Mouse (Mus musculus) forebrain, postnatal 0 days (tissue): Measurements from ENCODE around the gene Rsph1. TPM values are rescaled to one million over a fixed set of nuclear protein-coding genes. Genes with fewer than 3 reads are reported as not detected.

Source experiments
- ATAC-seq: fragments of 200-750 bp; cut with Nextera tagmentation; 2 replicates; pipeline ENCODE4 v1.8.0; 2017; ENCODE audit warnings: mild to moderate bottlenecking, moderate library complexity
- DNase-seq: peaks from one replicate; pipeline ENCODE4 v3.0.0-alpha.2; 2015
- H3K27ac ChIP-seq: fragments of 300-500 bp; sonication (generic); 2 replicates; pipeline ENCODE4 v1.5.1; 2014; ENCODE audit warnings: low read depth, mild to moderate bottlenecking, antibody characterized with exemption, low read length, moderate library complexity, mixed read lengths
- H3K27me3 ChIP-seq: fragments of 300-500 bp; sonication (generic); 2 replicates; pipeline ENCODE4 v1.6.1; 2014; ENCODE audit warnings: mild to moderate bottlenecking, low read length, mixed read lengths; ENCODE audit not compliant: insufficient read depth
- H3K36me3 ChIP-seq: fragments of 300-500 bp; sonication (generic); 2 replicates; pipeline ENCODE4 v1.6.1; 2014; ENCODE audit warnings: mild to moderate bottlenecking, moderate library complexity; ENCODE audit not compliant: insufficient read depth
- H3K4me1 ChIP-seq: fragments of 300-500 bp; sonication (generic); 2 replicates; pipeline ENCODE4 v1.6.1; 2014; ENCODE audit warnings: antibody characterized with exemption; ENCODE audit not compliant: insufficient read depth
- H3K4me2 ChIP-seq: fragments of 300-500 bp; sonication (generic); 2 replicates; pipeline ENCODE4 v1.6.1; 2014; ENCODE audit warnings: low read depth, mild to moderate bottlenecking, moderate library complexity
- H3K4me3 ChIP-seq: fragments of 300-500 bp; sonication (generic); 2 replicates; pipeline ENCODE4 v1.5.1; 2014; ENCODE audit warnings: low read depth, low read length, mixed read lengths
- H3K9ac ChIP-seq: fragments of 300-500 bp; sonication (generic); 2 replicates; pipeline ENCODE4 v1.6.1; 2014; ENCODE audit warnings: mild to moderate bottlenecking
- H3K9me3 ChIP-seq: fragments of 300-500 bp; sonication (generic); 2 replicates; pipeline ENCODE4 v1.6.1; 2016; ENCODE audit warnings: low read length
- CTCF ChIP-seq: sonication (generic); IDR thresholded peaks from 2 replicates; pipeline ENCODE4 v1.5.1; 2016; ENCODE audit warnings: antibody characterized with exemption, control low read depth, low read depth
- WGBS: fragments of 180-500 bp; shearing (Covaris S2); extraction: QIAGEN DNeasy Blood & Tissue Kit; methylation state at CpG from one replicate; pipeline ENCODE4 v1.1.7; 2014; 5-methylcytosine and 5-hydroxymethylcytosine counted together
- polyA plus RNA-seq: library from polyadenylated mRNA; unstranded; fragments of >200 nt; fragmentation: Nextera tagmentation; extraction: Ambion mirVana; gene quantifications from 2 replicates; pipeline ENCODE4 v1.2.1, GENCODE M21; 2015
- total RNA-seq: library from RNA; depleted of rRNA; stranded (reverse); fragments of >200 nt; gene quantifications from 2 replicates; pipeline ENCODE4 v1.2.3, GENCODE M21; 2014

Gene Rsph1
- total and polyA plus RNA-seq, 2 experiments from 2014 or later, result 6.0 to 11.3 TPM

DNA sequence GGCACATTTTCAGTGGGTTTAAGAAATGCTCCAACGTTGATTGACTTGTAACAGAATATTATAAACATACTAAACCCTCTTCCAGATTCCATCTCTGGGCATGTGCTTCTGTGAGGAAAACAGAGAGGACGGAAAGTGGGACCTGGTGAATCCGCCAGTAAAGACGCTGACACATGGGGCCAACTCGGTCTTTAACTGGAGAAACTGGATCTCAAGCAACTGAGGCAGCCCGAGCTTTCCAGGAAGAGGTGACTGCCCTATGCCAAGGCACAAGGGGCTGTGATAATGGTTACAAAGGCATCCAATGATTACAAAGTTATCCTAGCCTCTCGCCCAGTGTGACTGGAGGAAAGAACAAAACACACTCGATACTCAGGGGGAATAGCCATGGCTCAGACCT is 36.0 kb downstream of the Rsph1 start:
- no peak for DNase-seq
- WGBS, result 80% methylated on average over 8 of the region's 8 CpGs
- no peak for TF ChIP-seq CTCF

DNA sequence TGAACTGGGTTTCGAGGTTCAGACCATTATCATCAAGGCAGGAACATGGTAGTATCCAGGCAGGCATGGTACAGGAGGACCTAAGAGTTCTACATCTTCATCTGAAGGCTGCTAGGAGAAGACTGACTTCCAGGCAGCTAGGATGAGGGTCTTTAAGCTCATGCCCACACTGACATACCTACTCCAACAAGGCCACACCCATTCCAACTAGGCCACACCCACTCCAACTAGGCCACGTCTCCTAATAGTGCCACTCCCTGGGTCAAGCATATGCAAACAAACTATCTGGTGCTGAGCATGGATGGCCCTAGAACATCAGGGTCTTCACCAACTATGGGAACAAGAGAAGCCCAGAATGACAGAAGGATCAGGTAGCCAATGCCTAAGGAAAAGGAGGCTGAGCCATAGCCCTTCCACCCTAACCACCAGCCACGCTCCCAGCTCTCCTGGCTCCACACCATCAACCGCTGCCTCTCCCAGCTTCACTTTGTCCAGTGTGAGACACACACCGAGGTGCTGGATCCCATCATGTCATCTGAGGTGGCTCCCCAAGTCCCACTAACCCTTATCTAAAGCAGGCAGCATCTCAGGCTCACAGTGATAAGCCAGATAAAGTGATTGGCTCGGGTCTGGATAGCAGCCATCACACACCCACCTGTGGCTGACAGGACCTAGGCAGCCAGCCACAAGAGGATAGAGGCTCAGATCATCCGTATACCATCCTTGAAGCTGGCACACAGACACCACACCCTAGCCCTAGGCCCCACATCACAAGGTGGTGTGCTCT is 38.8 kb downstream of the Rsph1 start:
- Histone ChIP-seq H3K27ac (no peak overlapping the region), H3K27me3 (no peaks in the 10 kb centered on the region), H3K4me3 (no peak overlapping the region), H3K9ac (no peak overlapping the region), H3K4me2 (no peak overlapping the region), H3K4me1 (no peaks in the 10 kb centered on the region), H3K36me3 (no peaks in the 10 kb centered on the region), H3K9me3 (no peaks in the 10 kb centered on the region)
- DNase-seq (no peak), ATAC-seq (no peak)
- 81% methylated on average over 7 of the region's 7 CpGs for WGBS
- TF ChIP-seq CTCF, result no peak

More for the DNA sequence above, 36.0 kb downstream of the Rsph1 start:
- ATAC-seq, result no peak
- Histone ChIP-seq H3K4me2 (no peak overlapping the region), H3K9me3 (no peaks in the 10 kb centered on the region), H3K27ac (no peak overlapping the region), H3K4me3 (no peak overlapping the region), H3K9ac (no peak overlapping the region), H3K4me1 (no peaks in the 10 kb centered on the region), H3K27me3 (no peaks in the 10 kb centered on the region), H3K36me3 (no peaks in the 10 kb centered on the region)

DNA sequence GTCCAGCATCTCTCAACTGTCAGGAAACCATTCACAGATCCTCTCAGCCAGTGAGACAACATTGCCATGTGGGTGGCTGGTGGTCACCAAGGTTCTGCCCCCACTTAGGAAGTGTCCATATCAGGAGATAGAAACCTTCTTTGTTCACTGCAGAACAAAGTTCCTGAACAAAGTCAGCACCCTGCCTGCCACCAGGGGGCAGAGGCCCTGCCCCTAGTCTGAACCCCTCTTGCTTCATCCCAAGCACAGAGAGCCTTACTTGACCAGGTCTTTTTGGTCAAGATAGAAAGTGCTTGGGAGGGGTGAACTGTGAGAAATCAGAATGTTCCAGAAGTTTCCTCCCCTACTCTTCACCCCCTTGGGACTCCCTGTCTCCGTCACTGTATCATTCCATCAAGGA is 41.3 kb downstream of the Rsph1 start:
- ATAC-seq, result no peak
- H3K9me3 ChIP-seq, result no peaks in the 10 kb centered on the region
- no peak overlapping the region for H3K27ac ChIP-seq
- H3K4me2 ChIP-seq, result no peak overlapping the region
- TF ChIP-seq CTCF, result no peak
- no peaks in the 10 kb centered on the region for H3K27me3 ChIP-seq
- WGBS, result 96% methylated on average over 1 of the region's 1 CpGs
- no peaks in the 10 kb centered on the region for H3K36me3 ChIP-seq
- no peaks in the 10 kb centered on the region for H3K4me1 ChIP-seq
- H3K4me3 ChIP-seq, result no peak overlapping the region
- no peak overlapping the region for H3K9ac ChIP-seq
- no peak for DNase-seq

DNA sequence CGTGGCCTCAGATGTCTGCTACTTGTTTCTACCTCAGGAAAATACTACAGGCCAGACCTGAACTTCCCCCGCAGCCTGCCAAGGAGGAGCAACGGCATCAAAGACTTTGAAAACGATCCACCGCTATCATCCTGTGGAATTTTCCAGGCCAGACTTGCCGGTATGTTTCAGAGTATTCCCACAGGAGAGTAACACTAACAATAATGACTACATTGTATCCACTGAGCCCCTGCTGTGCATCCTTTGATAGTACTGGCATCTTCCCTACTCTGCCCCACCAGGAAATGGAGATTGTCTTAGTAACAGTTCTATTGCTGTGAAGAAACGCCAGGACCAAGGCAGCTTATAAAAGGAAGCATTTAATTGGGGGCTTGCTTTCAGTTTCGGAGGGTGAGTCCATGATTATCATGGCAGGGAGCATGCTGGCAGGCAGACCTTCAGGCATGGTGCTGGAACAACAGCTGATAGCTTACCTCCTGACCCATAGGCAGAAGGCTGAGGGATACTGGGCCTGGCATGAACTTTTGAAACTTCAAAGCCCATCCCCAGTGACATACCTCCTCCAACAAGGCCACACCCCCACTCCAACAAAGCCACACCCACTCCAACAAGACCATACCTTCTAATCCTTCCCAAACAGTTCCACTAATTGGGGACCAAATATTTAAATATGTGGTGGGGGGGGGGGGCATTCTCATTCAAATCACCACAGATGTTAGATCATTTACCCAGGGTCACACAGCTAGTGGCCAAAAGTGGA is 44.8 kb downstream of the Rsph1 start:
- no peaks in the 10 kb centered on the region for H3K4me1 ChIP-seq
- no peaks in the 10 kb centered on the region for H3K9me3 ChIP-seq
- no peak overlapping the region for H3K9ac ChIP-seq
- no peak for DNase-seq
- ATAC-seq, result no peak
- no peaks in the 10 kb centered on the region for H3K36me3 ChIP-seq
- no peak overlapping the region for H3K27ac ChIP-seq
- WGBS, result 32% methylated on average over 8 of the region's 8 CpGs
- H3K4me3 ChIP-seq, result no peak overlapping the region
- no peak for TF ChIP-seq CTCF
- no peak overlapping the region for H3K4me2 ChIP-seq
- H3K27me3 ChIP-seq, result no peaks in the 10 kb centered on the region

DNA sequence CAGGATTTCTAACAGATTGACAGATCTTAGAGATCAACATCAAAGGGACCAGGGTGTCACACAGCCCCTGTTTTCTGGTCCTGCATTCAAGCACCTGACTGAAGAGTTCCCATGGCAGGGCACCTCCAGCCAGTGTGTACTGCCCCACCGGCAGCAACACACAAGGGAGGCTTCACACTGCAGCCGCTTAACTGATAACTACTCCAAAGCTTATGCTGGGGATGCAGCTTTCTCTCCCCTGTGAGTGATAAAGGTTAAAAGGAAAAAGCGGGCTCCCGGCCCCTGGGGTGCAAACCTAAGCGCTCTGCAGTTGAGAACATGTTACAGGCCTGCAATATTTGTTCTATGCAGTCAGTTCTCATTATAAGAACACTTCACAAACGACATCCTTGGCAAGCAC is 45.4 kb downstream of the Rsph1 start:
- TF ChIP-seq CTCF, result no peak
- Histone ChIP-seq H3K4me2 (no peak overlapping the region), H3K4me3 (no peak overlapping the region), H3K27me3 (no peaks in the 10 kb centered on the region), H3K27ac (no peak overlapping the region), H3K4me1 (no peaks in the 10 kb centered on the region), H3K9me3 (no peaks in the 10 kb centered on the region), H3K36me3 (no peaks in the 10 kb centered on the region), H3K9ac (no peak overlapping the region)
- no peak for ATAC-seq
- 45% methylated on average over 6 of the region's 6 CpGs for WGBS
- DNase-seq, result no peak

DNA sequence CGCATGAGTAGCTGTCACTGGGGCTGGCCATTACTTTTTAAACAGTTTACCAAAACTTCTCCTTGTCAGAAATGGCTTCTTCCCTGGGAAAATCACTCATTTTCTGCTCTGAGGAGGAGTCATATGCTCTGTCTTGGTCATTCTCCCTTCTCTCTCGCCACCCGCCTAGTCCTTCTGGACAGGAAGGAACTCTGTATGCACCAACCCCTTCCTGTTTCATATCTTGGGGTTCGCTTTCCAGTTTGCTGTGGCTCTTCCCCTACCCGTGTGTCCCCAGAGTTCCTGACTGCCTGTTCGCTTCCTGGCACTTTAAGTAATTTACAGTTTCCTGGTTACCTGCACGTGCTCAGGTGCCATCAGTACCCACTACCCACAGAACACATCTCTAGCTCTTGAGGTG is 50.3 kb downstream of the Rsph1 start:
- Histone ChIP-seq H3K9ac (no peak overlapping the region), H3K4me3 (no peak overlapping the region), H3K4me1 (no peaks in the 10 kb centered on the region), H3K9me3 (no peaks in the 10 kb centered on the region), H3K27me3 (no peaks in the 10 kb centered on the region), H3K27ac (no peak overlapping the region), H3K36me3 (no peaks in the 10 kb centered on the region), H3K4me2 (no peak overlapping the region)
- no peak for TF ChIP-seq CTCF
- 91% methylated on average over 7 of the region's 7 CpGs for WGBS
- ATAC-seq (no peak), DNase-seq (no peak)

DNA sequence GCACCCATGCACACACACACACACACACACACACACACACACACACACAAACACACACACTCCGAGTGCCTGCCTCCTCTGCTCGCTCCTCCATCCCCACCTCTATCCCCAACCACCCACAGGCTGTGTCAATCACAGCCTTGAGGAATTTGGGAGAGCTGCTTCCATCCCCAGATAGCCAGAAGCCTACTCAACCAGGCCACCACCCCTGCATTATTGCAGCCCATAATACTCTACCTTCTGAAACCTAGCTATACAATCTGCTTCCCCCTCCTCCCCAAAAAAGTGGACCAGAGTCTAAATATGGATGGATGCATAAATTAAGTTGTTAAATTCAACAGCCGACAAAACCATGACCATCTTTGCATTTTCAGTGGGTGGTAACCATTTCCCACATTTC is 50.8 kb downstream of the Rsph1 start:
- no peaks in the 10 kb centered on the region for H3K4me1 ChIP-seq
- no peak for DNase-seq
- TF ChIP-seq CTCF, result no peak
- no peaks in the 10 kb centered on the region for H3K27me3 ChIP-seq
- no peaks in the 10 kb centered on the region for H3K36me3 ChIP-seq
- H3K4me3 ChIP-seq, result no peak overlapping the region
- H3K27ac ChIP-seq, result no peak overlapping the region
- ATAC-seq, result no peak
- H3K9me3 ChIP-seq, result no peaks in the 10 kb centered on the region
- no peak overlapping the region for H3K9ac ChIP-seq
- no peak overlapping the region for H3K4me2 ChIP-seq
- WGBS, result 87% methylated on average over 3 of the region's 3 CpGs
